Mouse (Mus musculus): ENCODE data around the gene Mdc1.

GRCm38 (mm10) chr17:35795099-35795498 is 46.2 kb upstream of the Mdc1 start:
- no peak for TF ChIP-seq POLR2A (IDR thresholded peaks at IDR 0.05; ENCODE audit: low read depth, low read length)
- TF ChIP-seq CTCF (IDR thresholded peaks at IDR 0.05; ENCODE audit: extremely low read depth, insufficient read length, insufficient replicate concordance, low read depth, low read length): no peak
